Mouse (Mus musculus) spleen, adult 2 months (tissue): ENCODE measurements at regions not wholly inside any gene's neighbourhood (a gene's known extent, or its start where the extent isn't known, plus 50 kb on each side); places are given as distances from the start of the nearest gene placed in this dataset.

ENCODE experiments used
- CTCF ChIP-seq: fragments of 200-500 bp; IDR thresholded peaks from 2 replicates; pipeline ENCODE4 v1.5.1; 2011; ENCODE audit warnings: mild to moderate bottlenecking, inconsistent platforms; ENCODE audit not compliant: insufficient read depth, insufficient read length, insufficient replicate concordance; ENCODE audit errors: extremely low read depth
- POLR2A ChIP-seq: fragments of 200-500 bp; IDR thresholded peaks from 2 replicates; pipeline ENCODE4 v1.6.1; 2011; ENCODE audit warnings: low read depth, low read length, inconsistent platforms

GRCm38 (mm10) chr2:9646963-9647362, 234.1 kb upstream of the 4930412O13Rik start:
- TF ChIP-seq POLR2A (no peak), CTCF (no peak)
